27 mouse cellular contexts compared by ENCODE assay signal in the genomic region with DNA sequence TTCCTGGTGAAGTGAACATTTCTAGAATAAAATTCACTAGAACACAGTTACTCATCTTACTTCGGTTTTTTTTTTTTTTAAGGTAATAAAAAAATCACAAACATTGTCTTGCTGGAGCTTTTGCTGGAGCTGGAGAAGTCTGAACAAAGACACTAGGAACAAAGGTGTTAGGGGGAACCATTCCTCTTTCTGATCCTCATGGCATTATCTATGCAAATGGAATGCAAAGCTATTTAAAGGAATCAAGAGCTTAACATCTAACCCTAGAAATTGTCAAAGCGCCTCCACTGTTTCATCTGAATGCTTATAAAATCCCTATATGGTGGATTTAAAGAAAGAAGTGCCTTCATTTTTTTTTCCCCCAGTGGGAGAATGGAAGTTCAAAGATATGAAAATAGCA. TPM values are rescaled to one million over a fixed set of nuclear protein-coding genes. Genes with fewer than 3 reads are reported as not detected.
"Had no signal": no experiment of that assay in that cellular context is flagged by ENCODE, and none has a peak within 500 bp of the region (broad histone marks: within the 10 kb centered on the region; RNA-seq: fewer than 3 reads in every experiment).

No protein-coding gene starts in this region.

- H3K27ac ChIP-seq: heart, adult 2 months; heart, embryonic 13.5 days; heart, embryonic 15.5 days; hindbrain, embryonic 13.5 days; hindbrain, embryonic 15.5 days; hindbrain, postnatal 0 days; kidney, embryonic 15.5 days; kidney, postnatal 0 days; limb, embryonic 13.5 days; limb, embryonic 15.5 days had no signal

- H3K9ac ChIP-seq: heart, embryonic 13.5 days; heart, embryonic 15.5 days; hindbrain, embryonic 13.5 days; hindbrain, embryonic 15.5 days; kidney, embryonic 15.5 days; limb, embryonic 13.5 days; limb, embryonic 15.5 days had no signal

- ATAC-seq: hindbrain, postnatal 0 days; intestine, embryonic 16.5 days had no signal

- H3K36me3 ChIP-seq: heart, embryonic 13.5 days; heart, embryonic 15.5 days; hindbrain, embryonic 13.5 days; hindbrain, embryonic 15.5 days; kidney, embryonic 15.5 days; limb, embryonic 13.5 days; limb, embryonic 15.5 days had no signal

- DNase-seq: gastrocnemius, postnatal 14 days; gastrocnemius, postnatal 36 days; heart, adult 11 months; heart, adult 2 months; heart, postnatal 14 days; heart, postnatal 36 days; kidney, adult 18-20 months; kidney, adult 9 months; kidney, postnatal 14 days; kidney, postnatal 36 days; layer of hippocampus, adult 9-11 months; layer of hippocampus, postnatal 36 days; left cerebral cortex, postnatal 4 days had no signal

- H3K4me3 ChIP-seq: heart, adult 2 months; heart, embryonic 13.5 days; heart, embryonic 15.5 days; hindbrain, embryonic 13.5 days; hindbrain, embryonic 15.5 days; kidney, embryonic 15.5 days; limb, embryonic 13.5 days; limb, embryonic 15.5 days had no signal

- H3K27me3 ChIP-seq: heart, embryonic 13.5 days; heart, embryonic 15.5 days; hindbrain, embryonic 13.5 days; hindbrain, embryonic 15.5 days; kidney, embryonic 15.5 days; limb, embryonic 13.5 days; limb, embryonic 15.5 days had no signal

- H3K9me3 ChIP-seq: heart, embryonic 13.5 days; heart, embryonic 15.5 days; hindbrain, embryonic 13.5 days; hindbrain, embryonic 15.5 days; kidney, embryonic 15.5 days; limb, embryonic 13.5 days; limb, embryonic 15.5 days had no signal

- H3K4me2 ChIP-seq: heart, embryonic 11.5 days; heart, embryonic 13.5 days; heart, embryonic 15.5 days; hindbrain, embryonic 13.5 days; hindbrain, embryonic 15.5 days; kidney, embryonic 15.5 days; limb, embryonic 13.5 days; limb, embryonic 15.5 days had no signal

- H3K4me1 ChIP-seq: heart, embryonic 13.5 days; heart, embryonic 15.5 days; hindbrain, embryonic 13.5 days; hindbrain, embryonic 15.5 days; kidney, embryonic 15.5 days; limb, embryonic 13.5 days; limb, embryonic 15.5 days had no signal

RNA-seq across cellular contexts. Expression of a gene that starts 41.9 kb away (rescaled TPM):
- polyA plus RNA-seq: heart, adult 2 months; heart, embryonic 11.5 days; heart, embryonic 15.5 days; hindbrain, embryonic 11.5 days; hindbrain, embryonic 13.5 days; intestine, embryonic 14.5 days; limb, embryonic 11.5 days had no signal
